Mouse (Mus musculus): ENCODE results near the gene Rars2.

Gene Rars2

GRCm38 (mm10) chr4:34640731-34641130 lies 26.0 kb downstream of the Rars2 start:
- DNase-seq (ENCODE audit: low spot score in 2 of 2): no peak

GRCm38 (mm10) chr4:34644779-34645178 lies 30.0 kb downstream of the Rars2 start:
- no peak for DNase-seq (ENCODE audit: low spot score in 2 of 2)

- no peak for DNase-seq (ENCODE audit: low spot score in 2 of 2)
Measured at GRCm38 (mm10) chr4:34653179-34653578, 38.4 kb downstream of the Rars2 start.

GRCm38 (mm10) chr4:34656101-34656500 lies 41.3 kb downstream of the Rars2 start:
- no peak for DNase-seq (ENCODE audit: low spot score in 2 of 2)

DNA sequence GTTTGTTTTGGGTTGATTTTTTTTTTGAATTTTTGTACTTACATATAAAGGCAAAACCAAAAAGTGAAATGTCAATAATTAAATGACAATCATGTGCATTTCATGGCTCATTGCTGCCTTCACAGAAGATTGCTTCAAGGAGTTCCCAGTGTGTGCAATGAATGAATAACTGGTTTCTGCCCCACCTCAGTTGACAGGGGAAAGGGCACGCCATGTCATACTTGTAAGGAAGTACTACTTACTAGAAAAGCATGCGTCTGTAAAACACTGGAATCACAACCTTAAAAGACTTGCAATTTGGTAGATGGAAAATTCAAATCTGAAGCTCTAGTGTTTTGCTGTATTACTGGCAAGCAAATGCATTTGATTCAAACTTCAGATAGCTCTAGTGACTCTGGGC lies 44.3 kb downstream of the Rars2 start:
- no peak for DNase-seq (ENCODE audit: low spot score in 2 of 2)

- no peak for DNase-seq (ENCODE audit: low spot score in 2 of 2)
Measured at GRCm38 (mm10) chr4:34661514-34661913, 46.8 kb downstream of the Rars2 start.

DNA sequence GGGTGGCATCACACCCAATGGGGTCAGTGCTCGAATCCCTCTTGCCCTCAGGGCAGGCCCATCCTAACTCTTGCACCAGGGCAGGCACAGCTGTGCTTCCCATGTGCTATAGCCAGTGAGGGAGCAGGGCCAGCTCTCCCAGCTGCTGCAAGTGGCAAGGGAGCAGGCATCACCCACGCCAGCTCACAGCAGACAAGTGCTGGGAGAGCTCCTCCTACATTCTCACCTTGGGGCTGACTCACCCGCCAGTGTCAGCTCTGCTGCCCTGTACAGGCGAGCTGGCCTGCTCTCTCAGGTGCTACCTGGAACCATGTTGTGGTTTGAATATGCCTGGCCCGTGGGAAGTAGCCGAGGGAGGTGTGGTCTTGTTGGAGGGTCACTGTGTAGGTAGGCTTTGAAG lies 47.2 kb downstream of the Rars2 start:
- DNase-seq (ENCODE audit: low spot score in 2 of 2): no peak

GRCm38 (mm10) chr4:34667923-34668322 lies 53.2 kb downstream of the Rars2 start:
- DNase-seq (ENCODE audit: low spot score in 2 of 2): no peak

- no peak for DNase-seq (ENCODE audit: low spot score in 2 of 2)
Measured at GRCm38 (mm10) chr4:34673721-34674120, 59.0 kb downstream of the Rars2 start.

GRCm38 (mm10) chr4:34680530-34680929 lies 65.8 kb downstream of the Rars2 start:
- DNase-seq (ENCODE audit: low spot score in 2 of 2): no peak

- DNase-seq (ENCODE audit: low spot score in 2 of 2): peak; percentile 87 to 92
Measured at GRCm38 (mm10) chr4:34686874-34687567, 72.3 kb downstream of the Rars2 start, which contains the start of gene Slc35a1. Gene Slc35a1 (minus strand): TSS chr4:34687438.

- no peak for DNase-seq (ENCODE audit: low spot score in 2 of 2)
Measured at GRCm38 (mm10) chr4:34688021-34688420, 73.3 kb downstream of the Rars2 start.

DNA sequence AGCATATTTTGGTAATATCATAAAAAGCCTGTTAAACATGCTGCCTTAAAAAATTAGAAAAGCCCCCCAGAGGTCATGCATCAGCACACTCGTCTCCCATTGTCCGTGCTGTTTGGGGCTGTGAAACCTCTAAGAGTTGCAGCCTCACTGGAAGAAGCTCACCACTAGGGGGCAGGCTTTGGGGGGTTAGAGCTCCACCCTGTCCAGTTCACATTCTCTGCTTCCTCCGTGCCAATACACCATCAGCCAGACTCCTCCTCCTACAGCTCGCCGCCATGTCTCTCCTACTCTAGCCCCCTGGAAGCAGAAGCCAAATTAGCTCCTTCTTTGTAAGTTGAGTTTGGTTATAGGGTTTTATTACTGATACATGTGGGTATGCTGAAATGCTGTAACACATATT lies 86.8 kb downstream of the Rars2 start:
- peak; percentile 22 to 76 for DNase-seq (ENCODE audit: low spot score in 2 of 2)

DNA sequence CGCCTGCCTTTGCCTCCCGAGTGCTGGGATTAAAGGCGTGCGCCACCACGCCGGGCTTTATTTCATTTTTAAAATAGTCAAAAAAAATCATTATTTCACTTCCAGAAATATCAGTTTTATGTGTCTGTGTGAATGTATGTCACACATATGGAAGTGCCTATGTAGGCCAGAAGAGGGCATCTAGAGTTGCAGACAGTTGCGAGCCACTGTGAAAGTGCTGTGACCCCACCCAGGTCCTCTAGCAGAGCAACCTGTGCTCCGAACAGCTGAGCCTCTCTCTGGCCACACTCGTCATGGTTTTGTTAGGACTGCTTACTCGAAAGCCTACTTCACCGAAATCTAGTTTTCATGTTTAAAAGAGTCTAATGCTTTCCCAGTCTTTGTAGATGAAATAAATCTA lies 87.5 kb downstream of the Rars2 start:
- DNase-seq (ENCODE audit: low spot score in 2 of 2): no peak

- no peak for DNase-seq (ENCODE audit: low spot score in 2 of 2)
Measured at GRCm38 (mm10) chr4:34703029-34703428, 88.3 kb downstream of the Rars2 start.

DNA sequence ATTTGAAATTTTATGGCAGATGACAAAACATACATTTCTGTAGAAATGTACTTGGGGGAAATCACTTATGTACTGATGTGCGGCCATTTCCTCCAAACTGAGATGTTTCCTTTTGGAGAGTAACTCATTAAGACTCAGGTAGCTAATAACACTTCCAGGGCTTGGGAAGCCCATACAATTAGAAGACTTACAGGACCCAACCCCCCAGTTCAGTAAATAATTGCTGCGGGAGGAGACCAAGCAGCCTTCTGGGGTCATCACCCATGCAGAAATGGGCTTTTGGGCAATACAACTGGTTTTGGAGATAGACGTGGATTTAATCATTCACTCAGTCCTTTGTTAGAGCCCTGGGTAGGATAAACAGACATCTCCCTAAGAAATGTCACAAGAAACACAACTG lies 92.5 kb downstream of the Rars2 start:
- DNase-seq (ENCODE audit: low spot score in 2 of 2): no peak

- no peak for DNase-seq (ENCODE audit: low spot score in 2 of 2)
Measured at GRCm38 (mm10) chr4:34708127-34708526, 93.4 kb downstream of the Rars2 start.
